Mouse (Mus musculus): ENCODE results near the gene Ino80. TPM values are rescaled to one million over a fixed set of nuclear protein-coding genes. Genes with fewer than 3 reads are reported as not detected.

The Ino80 gene
- total RNA-seq, 2 experiments from 2014 or later = 20.0 to 22.6 TPM

- peak; percentile 43 to 57 for DNase-seq (ENCODE audit: low spot score in 2 of 2)
These were observed 151.8 kb downstream of the Ino80 start, which contains the start of gene Dll4 for GRCm38 (mm10) chr2:119325568-119326143. Gene Dll4 (plus strand): TSS chr2:119325784.

GRCm38 (mm10) chr2:119324576-119325318, 152.7 kb downstream of the Ino80 start:
- DNase-seq (ENCODE audit: low spot score in 2 of 2) = no peak

GRCm38 (mm10) chr2:119323866-119324575, 153.5 kb downstream of the Ino80 start:
- DNase-seq (ENCODE audit: low spot score in 2 of 2) = no peak

Other genes with a start within 250 kb of the Ino80 start
- gene Ppp1r14d, start 247.8 kb downstream of the Ino80 start, total RNA-seq (2021) = not detected
- gene Spint1, start 240.3 kb downstream of the Ino80 start, total RNA-seq (2021) = 1 to 10 TPM; 1.6 to 2.1 TPM
- under 1 TPM; 0.17 to 0.74 TPM for gene Rhov, start 206.4 kb downstream of the Ino80 start, total RNA-seq (2021)
- 10 to 100 TPM; 24.0 TPM for gene Vps18, start 188.9 kb downstream of the Ino80 start, total RNA-seq (2021)
- gene Dll4, start 151.9 kb downstream of the Ino80 start, total RNA-seq (2021) = 10 to 100 TPM in 1 of 2 experiments, 1 to 10 TPM in 1; 9.7 to 10.5 TPM
- gene Chac1, start 126.5 kb downstream of the Ino80 start, total RNA-seq (2021) = 10 to 100 TPM in 1 of 2 experiments, 1 to 10 TPM in 1; 3.7 to 13.2 TPM
- gene Exd1, start 69.9 kb upstream of the Ino80 start, total RNA-seq (2021) = 1 to 10 TPM; 2.5 to 2.6 TPM
- gene Chp1, start 70.0 kb upstream of the Ino80 start, total RNA-seq (2021) = 100 to 1,000 TPM; 306 to 408 TPM
- gene Nusap1, start 140.6 kb upstream of the Ino80 start, total RNA-seq (2021) = 1 to 10 TPM; 1.4 to 1.9 TPM
- gene Oip5, start 140.8 kb upstream of the Ino80 start, total RNA-seq (2021) = 1 to 10 TPM in 1 of 2 experiments, under 1 TPM in 1; 0.70 to 1.1 TPM
- gene Ndufaf1, start 185.1 kb upstream of the Ino80 start, total RNA-seq (2021) = 10 to 100 TPM; 39.1 to 45.4 TPM
- gene Rtf1, start 197.4 kb upstream of the Ino80 start, total RNA-seq (2021) = 10 to 100 TPM; 20.5 to 29.0 TPM

All from adrenal gland, adult 18-20 months (tissue).